Mouse (Mus musculus) olfactory bulb, adult 2 months (tissue): ENCODE results near the gene Oaf.

Source experiments
- CTCF ChIP-seq: fragments of 200-500 bp; IDR thresholded peaks from 2 replicates; pipeline ENCODE4 v1.5.1; 2012; ENCODE audit warnings: low read depth, mild to moderate bottlenecking, low read length, moderate library complexity; ENCODE audit not compliant: insufficient read depth
- POLR2A ChIP-seq: fragments of 200-500 bp; IDR thresholded peaks from 2 replicates; pipeline ENCODE4 v1.6.1; 2012; ENCODE audit warnings: mild to moderate bottlenecking, low read depth, low read length, moderate library complexity; ENCODE audit not compliant: insufficient read depth

DNA sequence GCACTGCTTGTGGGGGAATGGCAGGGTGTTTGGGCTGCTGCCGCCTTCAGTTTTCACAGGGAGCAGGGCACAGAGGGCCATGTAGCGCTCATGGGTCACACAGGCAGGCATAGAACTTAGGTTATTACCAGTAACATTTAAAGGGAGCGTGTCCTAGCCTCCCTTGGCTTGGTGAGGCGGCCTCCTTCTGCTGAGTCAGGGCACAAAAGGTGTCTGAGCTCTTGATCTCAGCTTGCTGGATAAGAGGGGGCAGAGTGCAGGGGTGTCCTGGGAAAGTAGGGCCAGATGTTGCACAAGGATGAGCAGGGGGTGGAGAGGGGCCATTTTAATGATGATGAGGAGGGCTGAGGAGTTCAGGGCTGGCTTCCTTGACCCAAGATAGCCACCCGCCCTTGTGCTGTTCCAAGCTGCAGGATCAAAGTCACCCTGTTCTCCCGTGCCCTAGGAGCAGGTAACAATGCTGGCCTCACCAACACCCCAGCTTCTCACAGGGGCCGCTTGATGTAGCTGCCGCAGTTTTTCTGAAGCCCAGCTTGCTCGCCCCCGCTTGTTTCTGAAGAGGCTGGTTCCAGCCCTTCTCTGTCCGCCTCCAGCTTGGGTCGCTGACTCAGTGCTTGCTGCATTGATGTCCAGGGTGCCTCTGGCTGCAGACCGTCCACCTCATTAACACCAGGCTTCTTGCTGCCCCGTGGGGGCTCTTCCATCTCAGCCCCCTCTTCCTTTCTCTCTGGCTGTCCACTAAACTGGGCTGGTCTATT, 32.2 kb upstream of the Oaf start:
- TF ChIP-seq CTCF (no peak), POLR2A (no peak)
